Mouse (Mus musculus) forebrain, postnatal 0 days (tissue): ENCODE results near the gene Shisal1. TPM values are rescaled to one million over a fixed set of nuclear protein-coding genes. Genes with fewer than 3 reads are reported as not detected.

ENCODE experiments used
- ATAC-seq: fragments of 200-750 bp; cut with Nextera tagmentation; 2 replicates; pipeline ENCODE4 v1.8.0; 2017; ENCODE audit warnings: mild to moderate bottlenecking, moderate library complexity
- DNase-seq: peaks from one replicate; pipeline ENCODE4 v3.0.0-alpha.2; 2015
- H3K27ac ChIP-seq: fragments of 300-500 bp; sonication (generic); 2 replicates; pipeline ENCODE4 v1.5.1; 2014; ENCODE audit warnings: low read depth, mild to moderate bottlenecking, antibody characterized with exemption, low read length, moderate library complexity, mixed read lengths
- H3K27me3 ChIP-seq: fragments of 300-500 bp; sonication (generic); 2 replicates; pipeline ENCODE4 v1.6.1; 2014; ENCODE audit warnings: mild to moderate bottlenecking, low read length, mixed read lengths; ENCODE audit not compliant: insufficient read depth
- H3K36me3 ChIP-seq: fragments of 300-500 bp; sonication (generic); 2 replicates; pipeline ENCODE4 v1.6.1; 2014; ENCODE audit warnings: mild to moderate bottlenecking, moderate library complexity; ENCODE audit not compliant: insufficient read depth
- H3K4me1 ChIP-seq: fragments of 300-500 bp; sonication (generic); 2 replicates; pipeline ENCODE4 v1.6.1; 2014; ENCODE audit warnings: antibody characterized with exemption; ENCODE audit not compliant: insufficient read depth
- H3K4me2 ChIP-seq: fragments of 300-500 bp; sonication (generic); 2 replicates; pipeline ENCODE4 v1.6.1; 2014; ENCODE audit warnings: low read depth, mild to moderate bottlenecking, moderate library complexity
- H3K4me3 ChIP-seq: fragments of 300-500 bp; sonication (generic); 2 replicates; pipeline ENCODE4 v1.5.1; 2014; ENCODE audit warnings: low read depth, low read length, mixed read lengths
- H3K9ac ChIP-seq: fragments of 300-500 bp; sonication (generic); 2 replicates; pipeline ENCODE4 v1.6.1; 2014; ENCODE audit warnings: mild to moderate bottlenecking
- H3K9me3 ChIP-seq: fragments of 300-500 bp; sonication (generic); 2 replicates; pipeline ENCODE4 v1.6.1; 2016; ENCODE audit warnings: low read length
- CTCF ChIP-seq: sonication (generic); IDR thresholded peaks from 2 replicates; pipeline ENCODE4 v1.5.1; 2016; ENCODE audit warnings: antibody characterized with exemption, control low read depth, low read depth
- WGBS: fragments of 180-500 bp; shearing (Covaris S2); extraction: QIAGEN DNeasy Blood & Tissue Kit; methylation state at CpG from one replicate; pipeline ENCODE4 v1.1.7; 2014; 5-methylcytosine and 5-hydroxymethylcytosine counted together
- polyA plus RNA-seq: library from polyadenylated mRNA; unstranded; fragments of >200 nt; fragmentation: Nextera tagmentation; extraction: Ambion mirVana; gene quantifications from 2 replicates; pipeline ENCODE4 v1.2.1, GENCODE M21; 2015
- total RNA-seq: library from RNA; depleted of rRNA; stranded (reverse); fragments of >200 nt; gene quantifications from 2 replicates; pipeline ENCODE4 v1.2.3, GENCODE M21; 2014

Shisal1 gene
- total and polyA plus RNA-seq, 2 experiments from 2014 or later = 19.0 to 48.4 TPM

DNA sequence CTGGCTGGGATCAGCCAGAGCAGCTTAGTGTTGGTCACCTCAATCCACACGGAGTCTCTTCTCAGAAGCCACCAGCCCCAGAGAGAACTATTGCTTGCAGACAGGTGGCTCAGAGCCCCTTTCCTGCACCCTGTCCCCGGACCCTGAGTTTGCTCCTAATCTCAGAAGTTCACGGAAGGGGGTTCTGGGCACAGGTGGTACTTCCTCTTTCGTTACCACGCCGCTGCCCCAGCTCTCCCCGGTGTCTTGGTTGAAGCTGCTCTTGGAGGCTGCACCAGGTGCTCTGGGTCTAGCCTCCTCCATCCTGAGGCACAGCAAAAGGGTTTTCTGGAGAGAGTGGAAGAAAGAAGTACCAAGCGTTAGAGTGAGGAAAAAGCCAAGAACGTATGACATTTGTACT, 62.8 kb downstream of the Shisal1 start:
- Histone ChIP-seq H3K27ac (no peak overlapping the region), H3K9ac (no peak overlapping the region), H3K36me3 (no peaks in the 10 kb centered on the region; the same call in 1 of the 2 replicates), H3K4me2 (no peak overlapping the region), H3K4me1 (no peaks in the 10 kb centered on the region), H3K4me3 (no peak overlapping the region), H3K9me3 (peaks cover 11% of the 10 kb centered on the region; the same call in 1 of the 2 replicates), H3K27me3 (no peaks in the 10 kb centered on the region)
- ATAC-seq = no peak
- no peak for DNase-seq
- 94% methylated on average over 9 of the region's 9 CpGs for WGBS
- no peak for TF ChIP-seq CTCF

DNA sequence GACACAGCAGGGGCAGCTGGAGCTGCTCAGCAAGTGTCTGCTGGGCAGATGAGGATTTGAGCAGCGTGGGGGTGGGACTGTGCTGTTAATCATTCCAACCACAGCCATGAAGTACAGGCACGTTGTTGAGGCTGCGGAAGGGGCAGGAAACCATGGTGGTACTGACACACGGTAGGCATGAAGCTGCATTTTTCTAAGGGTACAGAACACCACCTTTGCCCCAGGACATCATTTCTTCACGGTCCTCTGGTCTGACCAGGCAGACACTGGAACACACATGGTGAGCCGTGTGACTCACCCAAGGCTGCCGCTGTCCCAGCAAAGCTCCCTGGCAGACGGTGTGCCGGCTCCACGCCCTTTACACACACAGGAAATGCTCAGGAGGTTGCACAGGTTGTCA, 66.7 kb downstream of the Shisal1 start:
- TF ChIP-seq CTCF = no peak
- Histone ChIP-seq H3K4me2 (no peak overlapping the region), H3K9ac (no peak overlapping the region), H3K27ac (no peak overlapping the region), H3K36me3 (no peaks in the 10 kb centered on the region; the same call in 1 of the 2 replicates), H3K27me3 (no peaks in the 10 kb centered on the region), H3K4me3 (no peak overlapping the region), H3K4me1 (no peaks in the 10 kb centered on the region), H3K9me3 (0 out of 2 replicates have a peak, but pooled peaks cover 2% of the 10 kb centered on the region)
- DNase-seq (no peak), ATAC-seq (no peak)
- 77% methylated on average over 10 of the region's 10 CpGs for WGBS

DNA sequence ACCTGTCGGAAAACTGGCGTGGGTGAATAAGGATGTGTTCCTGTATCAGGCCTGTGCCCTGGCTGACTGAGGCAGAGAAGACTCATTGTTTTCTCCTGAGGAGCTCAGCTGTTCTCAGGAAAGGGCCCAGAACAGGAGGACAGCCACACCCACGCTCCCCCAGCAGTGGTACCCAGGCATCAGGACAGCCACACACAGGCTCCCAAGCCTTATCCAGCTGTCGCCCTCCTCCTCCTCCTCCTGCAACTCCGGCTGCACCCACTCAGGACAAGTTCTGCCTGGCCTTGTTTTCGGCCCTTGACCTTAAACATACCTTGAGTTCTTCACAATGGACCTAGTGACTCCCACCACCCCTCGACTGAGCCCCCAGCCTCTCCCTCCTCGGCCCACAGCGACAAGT, 68.2 kb downstream of the Shisal1 start:
- no peak for ATAC-seq
- no peak for TF ChIP-seq CTCF
- Histone ChIP-seq H3K27ac (no peak overlapping the region), H3K36me3 (no peaks in the 10 kb centered on the region; the same call in 1 of the 2 replicates), H3K9ac (no peak overlapping the region), H3K4me2 (no peak overlapping the region), H3K4me3 (no peak overlapping the region), H3K4me1 (no peaks in the 10 kb centered on the region), H3K9me3 (0 out of 2 replicates have a peak, but pooled peaks cover 7% of the 10 kb centered on the region), H3K27me3 (no peaks in the 10 kb centered on the region)
- DNase-seq = no peak
- 77% methylated on average over 9 of the region's 9 CpGs for WGBS

DNA sequence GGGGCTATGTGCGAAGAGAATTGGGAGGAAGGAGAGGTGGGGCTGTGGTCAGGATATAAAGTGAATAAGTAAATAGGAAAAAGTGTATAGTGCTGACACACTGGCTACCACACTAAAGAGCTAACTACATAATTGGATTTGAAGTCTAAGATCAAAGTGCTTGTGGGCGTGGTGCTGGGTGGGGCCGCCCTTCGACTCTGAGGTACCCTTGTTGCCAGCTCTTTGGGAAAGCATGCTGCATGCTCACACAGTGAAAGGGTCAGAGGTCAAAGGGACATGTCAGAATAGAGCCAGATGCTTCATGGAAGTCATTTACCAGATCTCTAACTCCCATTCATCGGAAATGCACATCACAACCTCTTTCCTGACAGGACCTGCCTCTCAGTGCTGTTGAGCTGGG, 74.1 kb downstream of the Shisal1 start:
- TF ChIP-seq CTCF = no peak
- H3K4me3 ChIP-seq = no peak overlapping the region
- H3K4me1 ChIP-seq = no peaks in the 10 kb centered on the region
- H3K27me3 ChIP-seq = no peaks in the 10 kb centered on the region
- ATAC-seq (no peak), DNase-seq (no peak)
- no peak overlapping the region for H3K27ac ChIP-seq
- H3K9ac ChIP-seq = no peak overlapping the region
- H3K4me2 ChIP-seq = no peak overlapping the region
- H3K36me3 ChIP-seq = no peaks in the 10 kb centered on the region
- H3K9me3 ChIP-seq = 0 out of 2 replicates have a peak, but pooled peaks cover 7% of the 10 kb centered on the region
- WGBS = 68% methylated on average over 5 of the region's 5 CpGs

DNA sequence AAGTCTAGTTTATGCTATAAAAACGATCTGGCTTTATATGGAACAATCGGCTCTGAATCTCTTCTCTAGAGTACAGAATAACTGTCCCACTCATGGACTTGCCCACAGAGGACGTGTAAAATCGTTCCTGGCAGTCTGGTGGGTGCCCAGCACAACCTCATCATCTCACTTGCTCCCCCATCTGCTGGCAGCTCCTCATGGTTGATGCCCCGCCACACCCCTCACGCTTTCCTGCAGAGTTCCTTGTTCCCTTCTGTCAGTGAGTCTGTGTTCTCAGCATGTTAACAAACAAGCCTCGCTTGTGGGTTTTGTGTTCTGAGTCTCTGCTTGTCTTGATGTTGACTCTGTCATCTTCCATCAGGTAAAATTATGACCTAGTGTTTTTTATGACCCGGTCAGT, 79.5 kb downstream of the Shisal1 start:
- DNase-seq = no peak
- Histone ChIP-seq H3K27ac (no peak overlapping the region), H3K27me3 (no peaks in the 10 kb centered on the region), H3K4me3 (no peak overlapping the region), H3K4me2 (no peak overlapping the region), H3K9me3 (no peaks in the 10 kb centered on the region), H3K36me3 (no peaks in the 10 kb centered on the region), H3K9ac (no peak overlapping the region), H3K4me1 (0 out of 2 replicates have a peak, but pooled peaks cover 3% of the 10 kb centered on the region)
- 73% methylated on average over 8 of the region's 8 CpGs for whole genome bisulfite sequencing
- ATAC-seq = no peak
- TF ChIP-seq CTCF = no peak

DNA sequence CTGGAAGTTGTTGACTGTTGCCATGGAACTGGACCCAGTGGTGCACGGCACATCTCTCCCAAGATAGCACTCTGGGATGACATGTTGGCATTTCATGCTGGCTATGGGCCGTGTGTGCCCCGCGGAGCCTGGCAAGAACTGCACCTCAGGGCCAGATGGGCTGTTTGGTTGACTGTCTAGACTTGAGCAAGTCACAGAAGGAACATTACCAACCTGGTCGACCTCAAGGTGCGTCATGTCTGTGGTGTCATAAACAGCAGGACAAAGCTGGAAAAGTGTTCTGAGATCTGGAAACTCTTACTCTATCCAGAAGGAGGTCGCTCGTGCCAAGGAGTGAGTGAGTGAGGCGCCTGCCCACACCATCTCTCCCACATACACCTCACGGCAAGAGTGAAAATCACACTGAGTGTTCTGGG, 80.3 kb downstream of the Shisal1 start:
- no peak overlapping the region for H3K27ac ChIP-seq

DNA sequence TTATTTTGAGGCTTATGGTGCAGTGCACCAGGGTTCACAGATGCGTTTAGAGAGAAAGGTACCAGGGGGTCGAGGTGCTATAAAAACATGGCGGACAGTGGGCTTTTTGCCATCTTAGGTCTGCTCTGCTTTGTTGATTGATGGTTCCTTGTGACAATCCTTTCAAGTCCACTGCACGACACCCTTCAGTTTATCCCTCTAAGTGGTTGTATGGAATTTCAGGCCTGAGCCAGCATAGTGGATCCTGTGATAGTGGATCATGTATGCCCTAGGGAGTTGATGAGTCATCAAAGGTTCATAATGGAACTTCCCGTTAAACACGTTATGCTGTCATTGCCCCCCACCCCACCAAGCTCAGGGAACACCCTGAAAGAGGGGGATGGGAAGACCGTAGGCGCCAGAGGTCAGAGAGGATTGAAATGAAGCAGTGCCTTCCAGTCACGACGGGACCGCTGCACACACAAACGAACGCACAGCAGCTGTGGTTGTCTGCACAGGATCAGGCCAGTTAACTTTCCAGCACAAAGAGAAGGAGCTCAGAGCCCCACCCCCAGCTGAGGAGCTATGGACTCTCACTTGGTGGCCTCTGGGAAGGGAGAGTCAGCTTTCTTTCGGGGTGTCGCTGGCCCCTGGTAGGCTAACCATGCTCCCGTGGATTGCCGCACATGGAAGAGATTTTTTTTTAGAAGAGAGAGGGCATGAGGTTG, 81.1 kb downstream of the Shisal1 start:
- H3K4me3 ChIP-seq = no peak overlapping the region
- H3K4me1 ChIP-seq = 0 out of 2 replicates have a peak, but pooled peaks cover 3% of the 10 kb centered on the region
- H3K36me3 ChIP-seq = no peaks in the 10 kb centered on the region
- H3K9ac ChIP-seq = no peak overlapping the region
- ATAC-seq = no peak
- no peak for DNase-seq
- WGBS = 71% methylated on average over 17 of the region's 17 CpGs
- H3K4me2 ChIP-seq = no peak overlapping the region
- H3K9me3 ChIP-seq = no peaks in the 10 kb centered on the region
- no peak overlapping the region for H3K27ac ChIP-seq
- no peaks in the 10 kb centered on the region for H3K27me3 ChIP-seq
- TF ChIP-seq CTCF = no peak

More for the DNA sequence above, 80.3 kb downstream of the Shisal1 start:
- no peak for TF ChIP-seq CTCF
- no peak overlapping the region for H3K4me3 ChIP-seq
- DNase-seq (peak; percentile 63), ATAC-seq (peak; percentile 87)
- H3K9me3 ChIP-seq = no peaks in the 10 kb centered on the region
- no peak overlapping the region for H3K4me2 ChIP-seq
- WGBS = 75% methylated on average over 10 of the region's 10 CpGs
- no peaks in the 10 kb centered on the region for H3K36me3 ChIP-seq
- no peak overlapping the region for H3K9ac ChIP-seq
- H3K4me1 ChIP-seq = 0 out of 2 replicates have a peak, but pooled peaks cover 3% of the 10 kb centered on the region
- H3K27me3 ChIP-seq = no peaks in the 10 kb centered on the region
